Mouse (Mus musculus) MEL (cell line): ENCODE results near the gene 4930438A08Rik. TPM values are rescaled to one million over a fixed set of nuclear protein-coding genes. Genes with fewer than 3 reads are reported as not detected.

Experiments used
- DNase-seq: peaks from one replicate; pipeline ENCODE4 v3.0.0; 2011; ENCODE audit warnings: low read depth, low spot score
- H3K27ac ChIP-seq: 2 replicates; pipeline ENCODE4 v1.5.1; 2012; ENCODE audit warnings: low read depth, mild to moderate bottlenecking, control low read depth, low read length, moderate library complexity; ENCODE audit not compliant: control insufficient read depth
- H3K27me3 ChIP-seq, 2 experiments: fragments of 150-350 bp in 1 of 2; sonication (generic) in 1 of 2; 2 replicates each; pipeline ENCODE4 v1.6.1; 2012; ENCODE audit warnings: low read length in 2 of 2, mild to moderate bottlenecking in 2 of 2, improper control_type of control experiment in 1 of 2, moderate library complexity in 1 of 2; ENCODE audit not compliant: insufficient read depth in 2 of 2, control insufficient read depth in 1 of 2
- H3K36me3 ChIP-seq, 2 experiments: 2 replicates each; pipeline ENCODE4 v1.6.1; 2012 to 2014; ENCODE audit warnings: low read length in 2 of 2, improper control_type of control experiment in 1 of 2, inconsistent platforms in 1 of 2, mild to moderate bottlenecking in 1 of 2; ENCODE audit not compliant: insufficient read depth in 2 of 2, control insufficient read depth in 1 of 2
- H3K4me1 ChIP-seq, 2 experiments: fragments of 150-350 bp in 1 of 2; sonication (generic) in 1 of 2; 2 replicates each; pipeline ENCODE4 v1.6.1; 2012; ENCODE audit warnings: low read length in 2 of 2, improper control_type of control experiment in 1 of 2, mild to moderate bottlenecking in 1 of 2; ENCODE audit not compliant: insufficient read depth in 2 of 2, control insufficient read depth in 1 of 2
- H3K4me3 ChIP-seq, 2 experiments: fragments of 150-350 bp in 1 of 2; sonication (generic) in 1 of 2; 2 replicates each; pipeline ENCODE4 v1.5.1; 2012; ENCODE audit warnings: low read depth in 2 of 2, low read length in 2 of 2, mild to moderate bottlenecking in 2 of 2, moderate library complexity in 2 of 2, control low read depth in 1 of 2, improper control_type of control experiment in 1 of 2; ENCODE audit not compliant: control insufficient read depth in 1 of 2, insufficient read depth in 1 of 2
- H3K79me2 ChIP-seq: 2 replicates; pipeline ENCODE4 v1.6.1; 2012; ENCODE audit warnings: mild to moderate bottlenecking, low read length, moderate library complexity; ENCODE audit not compliant: control insufficient read depth, poor library complexity, insufficient read depth
- H3K9ac ChIP-seq: 2 replicates; pipeline ENCODE4 v1.6.1; 2012; ENCODE audit warnings: low read depth, mild to moderate bottlenecking, control low read depth, low read length, moderate library complexity; ENCODE audit not compliant: control insufficient read depth, poor library complexity, severe bottlenecking
- H3K9me3 ChIP-seq: fragments of 150-350 bp; sonication (generic); replicated peaks from 2 replicates; pipeline ENCODE4 v1.6.1; 2012; ENCODE audit warnings: mild to moderate bottlenecking, low read length, improper control_type of control experiment, moderate library complexity; ENCODE audit not compliant: insufficient read depth
- BHLHE40 ChIP-seq: IDR thresholded peaks from 2 replicates; pipeline ENCODE4 v1.6.1; 2012; ENCODE audit warnings: low read depth, mild to moderate bottlenecking, inconsistent platforms, low read length, improper control_type of control experiment, borderline replicate concordance
- ELF1 ChIP-seq: IDR thresholded peaks from 2 replicates; pipeline ENCODE4 v1.6.1; 2014; ENCODE audit warnings: low read depth, mild to moderate bottlenecking, inconsistent platforms, low read length, improper control_type of control experiment, moderate library complexity
- EP300 ChIP-seq, 2 experiments: IDR thresholded peaks; 2 replicates each; pipeline ENCODE4 v1.6.1; 2011; ENCODE audit warnings: improper control_type of control experiment in 2 of 2, low read length in 2 of 2, low read depth in 1 of 2, mild to moderate bottlenecking in 1 of 2
- GATA1 ChIP-seq: IDR thresholded peaks from 2 replicates; pipeline ENCODE4 v1.6.1; 2011; ENCODE audit warnings: low read depth, low read length, improper control_type of control experiment
- HCFC1 ChIP-seq: IDR thresholded peaks from 2 replicates; pipeline ENCODE4 v1.6.1; 2012; ENCODE audit warnings: low read depth, mild to moderate bottlenecking, inconsistent platforms, low read length, improper control_type of control experiment, moderate library complexity
- JUND ChIP-seq: IDR thresholded peaks from 2 replicates; pipeline ENCODE4 v1.6.1; 2011; ENCODE audit warnings: low read depth, mild to moderate bottlenecking, improper control_type of control experiment, low read length
- KAT2A ChIP-seq: conservative IDR thresholded peaks from 2 replicates; pipeline ENCODE4 v1.6.1; 2012; ENCODE audit warnings: low read depth, low read length, improper control_type of control experiment, inconsistent platforms
- MAX ChIP-seq: IDR thresholded peaks from 2 replicates; pipeline ENCODE4 v1.6.1; 2011; ENCODE audit warnings: low read length, improper control_type of control experiment
- MAZ ChIP-seq: IDR thresholded peaks from 2 replicates; pipeline ENCODE4 v1.6.1; 2012; ENCODE audit warnings: low read depth, mild to moderate bottlenecking, inconsistent platforms, low read length, improper control_type of control experiment
- MEF2A ChIP-seq: IDR thresholded peaks from 2 replicates; pipeline ENCODE4 v1.6.1; 2014; ENCODE audit warnings: low read depth, mild to moderate bottlenecking, inconsistent platforms, low read length, improper control_type of control experiment; ENCODE audit not compliant: poor library complexity, insufficient replicate concordance, severe bottlenecking; ENCODE audit errors: extremely low read depth
- MYC ChIP-seq: IDR thresholded peaks from 2 replicates; pipeline ENCODE4 v1.6.1; 2011; ENCODE audit warnings: low read depth, mild to moderate bottlenecking, low read length, improper control_type of control experiment, moderate library complexity
- NELFE ChIP-seq: IDR thresholded peaks from 2 replicates; pipeline ENCODE4 v1.6.1; 2011; ENCODE audit warnings: low read depth, low read length, improper control_type of control experiment
- POLR2A ChIP-seq, 2 experiments: IDR thresholded peaks; 2 replicates each; pipeline ENCODE4 v1.6.1; 2011 to 2012; ENCODE audit warnings: low read length in 2 of 2, mild to moderate bottlenecking in 2 of 2, control low read depth in 1 of 2, improper control_type of control experiment in 1 of 2, low read depth in 1 of 2, moderate library complexity in 1 of 2; ENCODE audit not compliant: control insufficient read depth in 1 of 2, insufficient read depth in 1 of 2, poor library complexity in 1 of 2
- RCOR1 ChIP-seq: IDR thresholded peaks from 2 replicates; pipeline ENCODE4 v1.6.1; 2012; ENCODE audit warnings: low read depth, mild to moderate bottlenecking, inconsistent platforms, low read length, improper control_type of control experiment
- SIN3A ChIP-seq: IDR thresholded peaks from 2 replicates; pipeline ENCODE4 v1.6.1; 2012; ENCODE audit warnings: low read length, improper control_type of control experiment, inconsistent platforms
- SMC3 ChIP-seq: IDR thresholded peaks from 2 replicates; pipeline ENCODE4 v1.6.1; 2011; ENCODE audit warnings: low read depth, low read length, improper control_type of control experiment
- TAL1 ChIP-seq: IDR thresholded peaks from 2 replicates; pipeline ENCODE4 v1.6.1; 2012; ENCODE audit warnings: mild to moderate bottlenecking, inconsistent platforms, low read length, moderate library complexity, mixed read lengths
- TCF12 ChIP-seq: IDR thresholded peaks from 2 replicates; pipeline ENCODE4 v1.6.1; 2014; ENCODE audit warnings: low read depth, mild to moderate bottlenecking, inconsistent platforms, low read length, improper control_type of control experiment, moderate library complexity
- UBTF ChIP-seq: IDR thresholded peaks from 2 replicates; pipeline ENCODE4 v1.6.1; 2012; ENCODE audit warnings: low read depth, mild to moderate bottlenecking, inconsistent platforms, low read length, improper control_type of control experiment, moderate library complexity, borderline replicate concordance; ENCODE audit not compliant: insufficient read depth
- USF1 ChIP-seq: IDR thresholded peaks from 2 replicates; pipeline ENCODE4 v1.6.1; 2014; ENCODE audit warnings: low read depth, mild to moderate bottlenecking, inconsistent platforms, low read length, improper control_type of control experiment, moderate library complexity
- ZKSCAN1 ChIP-seq: IDR thresholded peaks from 2 replicates; pipeline ENCODE4 v1.6.1; 2012; ENCODE audit warnings: low read depth, mild to moderate bottlenecking, inconsistent platforms, low read length, improper control_type of control experiment, moderate library complexity
- ZMIZ1 ChIP-seq: IDR thresholded peaks from 2 replicates; pipeline ENCODE4 v1.6.1; 2012; ENCODE audit warnings: low read depth, mild to moderate bottlenecking, inconsistent platforms, low read length, improper control_type of control experiment, moderate library complexity
- polyA plus RNA-seq, 2 experiments: library from polyadenylated mRNA; stranded (reverse) in 1 of 2; unstranded in 1 of 2; fragments of >175 nt in 1 of 2; fragments of >200 nt in 1 of 2; gene quantifications; 2 replicates each; pipeline versions ENCODE4 v1.2.1 to v1.2.4; 2012; ENCODE audit warnings: low replicate concordance in 2 of 2, low read depth in 1 of 2; ENCODE audit not compliant: insufficient read length in 2 of 2, insufficient read depth in 1 of 2, missing spikeins in 1 of 2
- total RNA-seq: library from RNA; depleted of rRNA; stranded (reverse); fragments of 300-350 nt; gene quantifications from 2 replicates; pipeline ENCODE4 v1.2.3, GENCODE M21; 2012

The 4930438A08Rik gene
- total and polyA plus RNA-seq, 3 experiments: not detected

- TF ChIP-seq UBTF: no peak
- no peak for TF ChIP-seq KAT2A
- peak; percentile 43; the same call in 1 of the 2 replicates for TF ChIP-seq SIN3A
- TF ChIP-seq MYC: no peak
- no peak for TF ChIP-seq NELFE
- Histone ChIP-seq H3K4me1 (peaks cover 3 to 21% of the 10 kb centered on the region in 2 experiments; a peak in 3 of 4 replicates), H3K27me3 (no peaks in the 10 kb centered on the region), H3K79me2 (peaks cover 36% of the 10 kb centered on the region), H3K4me3 (peak overlapping the region; percentile 84 to 87), H3K9me3 (no peaks in the 10 kb centered on the region), H3K27ac (peak overlapping the region; percentile 63; the same call in 1 of the 2 replicates), H3K36me3 (peaks cover 6 to 23% of the 10 kb centered on the region in 2 experiments), H3K9ac (peak overlapping the region; percentile 90)
- DNase-seq: no peak
These were observed 56.5 kb downstream of the 4930438A08Rik start for GRCm38 (mm10) chr11:58331149-58331495.

DNA sequence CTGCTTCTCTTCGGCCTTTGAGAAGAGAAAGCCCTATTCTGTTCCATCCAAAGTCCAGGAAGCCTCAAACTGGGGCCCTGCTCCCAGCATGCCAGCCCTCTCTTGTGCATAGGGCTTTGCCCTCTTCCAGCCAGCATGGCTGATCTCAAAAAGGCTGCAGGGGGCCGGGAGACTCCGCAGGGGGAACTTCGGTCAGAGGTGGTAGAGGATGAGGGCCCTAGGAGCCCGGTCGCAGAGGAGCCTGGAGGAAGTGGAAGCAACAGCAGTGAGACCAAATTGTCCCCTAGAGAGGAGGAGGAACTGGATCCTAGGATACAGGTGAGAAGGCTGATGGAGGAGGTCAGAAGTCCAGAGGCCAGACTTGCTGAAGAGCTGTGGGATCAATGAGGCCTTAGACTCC is 56.9 kb downstream of the 4930438A08Rik start:
- Histone ChIP-seq H3K27ac (no peak overlapping the region), H3K36me3 (peaks cover 6 to 23% of the 10 kb centered on the region in 2 experiments), H3K27me3 (no peaks in the 10 kb centered on the region), H3K9me3 (no peaks in the 10 kb centered on the region)
- TF ChIP-seq SIN3A: no peak
- TF ChIP-seq SMC3: no peak
- TF ChIP-seq MYC: no peak
- TF ChIP-seq TCF12: no peak
- no peak for TF ChIP-seq GATA1
- no peak for TF ChIP-seq EP300 (IDR thresholded peaks at IDR 0.05; ENCODE audit: low read depth in 1 of 2, low read length in 2 of 2)
- TF ChIP-seq ZKSCAN1: no peak
- TF ChIP-seq ZMIZ1: no peak
- TF ChIP-seq MAZ: no peak
- no peak for TF ChIP-seq TAL1
- no peak for TF ChIP-seq ELF1
- TF ChIP-seq RCOR1: no peak
- no peak for TF ChIP-seq MEF2A
- no peak for TF ChIP-seq MAX
- TF ChIP-seq BHLHE40: no peak
- TF ChIP-seq POLR2A (IDR thresholded peaks at IDR 0.05; ENCODE audit: control insufficient read depth in 1 of 2, insufficient read depth in 1 of 2, low read depth in 1 of 2, low read length in 2 of 2, poor library complexity in 1 of 2): no peak
- no peak for TF ChIP-seq HCFC1
- TF ChIP-seq USF1: no peak
- TF ChIP-seq JUND: no peak
- TF ChIP-seq, all 39 proteins: peak for 0
- DNase-seq: no peak
- Histone ChIP-seq H3K9ac (peak overlapping the region; percentile 90), H3K4me1 (peaks cover 3 to 21% of the 10 kb centered on the region in 2 experiments; a peak in 3 of 4 replicates), H3K4me3 (peak overlapping the region; percentile 84 to 87; a peak in 3 of 4 replicates), H3K79me2 (peaks cover 36% of the 10 kb centered on the region)
